Mouse (Mus musculus): ENCODE results near the gene Mars. TPM values are rescaled to one million over a fixed set of nuclear protein-coding genes. Genes with fewer than 3 reads are reported as not detected.

The Mars gene
- polyA plus RNA-seq, 1 experiment from 2014 or later, result 99.1 TPM

DNA sequence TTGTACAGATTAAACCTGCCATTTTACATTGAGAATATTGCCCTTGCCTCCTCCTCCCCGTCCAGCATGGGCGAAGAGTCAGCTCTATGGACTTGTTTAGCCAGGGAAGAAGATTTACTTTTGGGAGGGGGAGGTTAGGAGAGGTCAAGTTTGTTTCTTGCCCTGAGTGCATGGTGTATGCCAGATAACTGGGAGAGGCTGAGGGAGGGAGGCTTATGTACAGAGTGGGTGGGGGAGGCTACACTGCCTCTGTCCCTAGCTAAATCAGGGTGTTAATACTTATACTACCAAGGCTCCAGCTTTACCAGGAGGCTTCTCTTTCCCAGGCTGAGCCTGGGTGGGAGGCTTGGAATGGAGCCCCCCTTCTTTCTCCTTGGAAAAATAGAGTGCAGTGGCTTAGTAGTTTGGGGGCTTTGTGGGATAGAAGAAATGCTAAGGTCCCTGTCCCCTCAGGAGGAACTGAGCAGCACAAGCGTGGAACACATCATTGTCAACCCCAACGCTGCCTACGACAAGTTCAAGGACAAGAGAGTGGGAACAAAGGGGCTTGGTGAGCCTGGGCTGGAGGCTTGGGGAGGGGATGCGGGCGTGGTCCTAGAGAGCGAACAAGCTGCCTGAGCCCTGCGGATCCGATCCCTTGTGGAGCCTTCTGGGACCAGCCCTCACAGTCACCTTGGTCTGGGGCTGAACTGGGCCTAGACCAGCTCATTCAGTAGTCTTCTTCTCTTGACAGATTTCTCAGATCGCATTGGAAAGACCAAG lies 37.1 kb downstream of the Mars start:
- no peak for DNase-seq (ENCODE audit: low spot score)
- no peaks in the 10 kb centered on the region for H3K4me1 ChIP-seq (replicated peaks; ENCODE audit: insufficient read depth, low read length)
- no peak for ATAC-seq (replicated peaks; ENCODE audit: low FRiP score, low read depth)
- no peak overlapping the region for H3K27ac ChIP-seq
- peaks cover 54% of the 10 kb centered on the region for H3K36me3 ChIP-seq (ENCODE audit: insufficient read depth, low read length)
- no peak overlapping the region for H3K4me2 ChIP-seq (ENCODE audit: low read length)
- TF ChIP-seq CTCF (IDR thresholded peaks at IDR 0.05; ENCODE audit: low read depth), result no peak
- H3K9ac ChIP-seq (ENCODE audit: low read depth, low read length), result no peak overlapping the region
- WGBS, result 90% methylated on average over 11 of the region's 11 CpGs
- H3K9me3 ChIP-seq (replicated peaks; ENCODE audit: low read length), result no peaks in the 10 kb centered on the region
- H3K27me3 ChIP-seq (ENCODE audit: insufficient read depth, low read length), result no peaks in the 10 kb centered on the region
- no peak overlapping the region for H3K4me3 ChIP-seq (replicated peaks; ENCODE audit: low read depth, low read length)

- H3K9me3 ChIP-seq (replicated peaks; ENCODE audit: low read length), result no peaks in the 10 kb centered on the region
- peaks cover 42% of the 10 kb centered on the region for H3K36me3 ChIP-seq (ENCODE audit: insufficient read depth, low read length)
- H3K4me3 ChIP-seq (replicated peaks; ENCODE audit: low read depth, low read length), result no peak overlapping the region
- no peak overlapping the region for H3K27ac ChIP-seq
- TF ChIP-seq CTCF (IDR thresholded peaks at IDR 0.05; ENCODE audit: low read depth), result no peak
- no peaks in the 10 kb centered on the region for H3K27me3 ChIP-seq (ENCODE audit: insufficient read depth, low read length)
- no peak overlapping the region for H3K4me2 ChIP-seq (ENCODE audit: low read length)
- peaks cover 2% of the 10 kb centered on the region; the same call in 1 of the 2 replicates for H3K4me1 ChIP-seq (replicated peaks; ENCODE audit: insufficient read depth, low read length)
- WGBS, result 86% methylated on average over 5 of the region's 5 CpGs
- H3K9ac ChIP-seq (ENCODE audit: low read depth, low read length), result no peak overlapping the region
- ATAC-seq (replicated peaks; ENCODE audit: low FRiP score, low read depth) (no peak), DNase-seq (ENCODE audit: low spot score) (no peak)
Observed at GRCm38 (mm10) chr10:127272371-127272770, 39.2 kb downstream of the Mars start.

DNA sequence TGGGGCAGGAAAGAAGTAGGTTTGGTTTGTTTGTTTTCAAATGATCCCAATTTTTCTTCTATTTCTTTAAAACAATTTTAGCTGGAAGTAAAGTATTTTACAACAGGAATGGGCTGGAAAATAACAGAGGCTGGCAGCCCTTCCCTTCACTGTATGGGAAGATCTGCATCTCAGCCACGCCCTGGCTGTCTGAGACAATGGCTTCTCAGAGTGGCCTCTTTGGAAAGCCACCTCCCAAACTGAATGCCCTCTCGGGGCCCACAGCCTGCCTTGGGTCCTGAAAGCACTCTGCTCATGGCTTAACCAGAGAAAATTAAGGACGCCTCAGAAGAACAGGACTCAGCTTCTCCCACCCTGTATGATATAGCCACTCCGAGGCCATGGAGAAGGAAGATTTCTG lies 41.7 kb downstream of the Mars start:
- TF ChIP-seq CTCF (IDR thresholded peaks at IDR 0.05; ENCODE audit: low read depth), result no peak
- DNase-seq (ENCODE audit: low spot score), result no peak
- Histone ChIP-seq H3K9me3 (replicated peaks; ENCODE audit: low read length) (no peaks in the 10 kb centered on the region), H3K36me3 (ENCODE audit: insufficient read depth, low read length) (peaks cover 26% of the 10 kb centered on the region), H3K9ac (ENCODE audit: low read depth, low read length) (no peak overlapping the region), H3K4me1 (replicated peaks; ENCODE audit: insufficient read depth, low read length) (peaks cover 6% of the 10 kb centered on the region), H3K27me3 (ENCODE audit: insufficient read depth, low read length) (no peaks in the 10 kb centered on the region), H3K27ac (no peak overlapping the region), H3K4me3 (replicated peaks; ENCODE audit: low read depth, low read length) (no peak overlapping the region), H3K4me2 (ENCODE audit: low read length) (no peak overlapping the region)
- no peak for ATAC-seq (replicated peaks; ENCODE audit: low FRiP score, low read depth)
- 81% methylated on average over 4 of the region's 4 CpGs for WGBS

DNA sequence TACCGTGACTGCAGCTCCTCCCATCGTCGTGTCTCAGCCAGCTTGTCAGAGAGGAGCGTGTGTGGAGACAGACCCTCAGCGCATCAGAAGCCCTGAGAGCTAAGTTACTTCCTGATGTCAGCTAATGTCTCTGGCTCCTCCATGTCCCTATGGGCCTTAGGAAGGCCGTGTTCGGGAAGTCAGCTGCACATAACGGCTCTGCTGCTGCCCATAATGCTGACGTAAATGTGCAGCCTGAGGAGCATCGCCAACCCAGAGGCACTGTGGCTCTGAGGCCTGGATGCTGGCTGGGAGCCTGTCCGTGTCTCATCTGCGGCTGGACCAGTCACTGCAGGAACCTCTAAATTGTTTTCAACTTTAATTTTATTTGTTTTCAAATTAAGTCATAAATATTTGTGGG lies 42.5 kb downstream of the Mars start:
- DNase-seq (ENCODE audit: low spot score) (no peak), ATAC-seq (replicated peaks; ENCODE audit: low FRiP score, low read depth) (no peak)
- Histone ChIP-seq H3K27ac (no peak overlapping the region), H3K27me3 (ENCODE audit: insufficient read depth, low read length) (no peaks in the 10 kb centered on the region), H3K36me3 (ENCODE audit: insufficient read depth, low read length) (peaks cover 22% of the 10 kb centered on the region), H3K4me1 (replicated peaks; ENCODE audit: insufficient read depth, low read length) (peaks cover 6% of the 10 kb centered on the region), H3K9ac (ENCODE audit: low read depth, low read length) (no peak overlapping the region), H3K4me3 (replicated peaks; ENCODE audit: low read depth, low read length) (no peak overlapping the region; the same call in 1 of the 2 replicates), H3K4me2 (ENCODE audit: low read length) (no peak overlapping the region), H3K9me3 (replicated peaks; ENCODE audit: low read length) (no peaks in the 10 kb centered on the region)
- TF ChIP-seq CTCF (IDR thresholded peaks at IDR 0.05; ENCODE audit: low read depth), result no peak
- 80% methylated on average over 12 of the region's 12 CpGs for WGBS

- H3K4me3 ChIP-seq (replicated peaks; ENCODE audit: low read depth, low read length), result no peak overlapping the region; the same call in 1 of the 2 replicates
- no peak overlapping the region for H3K9ac ChIP-seq (ENCODE audit: low read depth, low read length)
- 75% methylated on average over 5 of the region's 5 CpGs for WGBS
Observed at GRCm38 (mm10) chr10:127268401-127268800, 43.2 kb downstream of the Mars start.

DNA sequence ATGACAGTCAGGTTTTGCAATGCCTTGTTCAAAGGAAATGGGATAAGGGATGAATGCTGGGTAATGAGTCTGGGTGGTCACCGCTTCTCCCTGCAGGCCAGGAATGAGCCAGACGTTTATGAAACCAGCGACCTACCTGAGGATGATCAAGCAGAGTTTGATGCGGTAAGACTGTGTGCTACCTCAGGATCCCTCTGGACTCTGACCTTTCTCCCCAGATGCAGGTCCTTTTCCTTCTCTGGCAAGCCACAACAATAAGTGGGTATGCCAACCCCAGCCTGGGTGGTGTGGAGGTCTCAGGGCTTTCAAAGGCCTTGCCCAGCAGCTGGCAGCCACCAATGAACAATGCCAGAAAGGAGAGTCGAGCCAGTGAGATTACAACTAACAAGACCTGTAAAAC lies 44.3 kb downstream of the Mars start:
- ATAC-seq (replicated peaks; ENCODE audit: low FRiP score, low read depth) (no peak), DNase-seq (ENCODE audit: low spot score) (no peak)
- H3K27ac ChIP-seq, result no peak overlapping the region
- H3K9me3 ChIP-seq (replicated peaks; ENCODE audit: low read length), result no peaks in the 10 kb centered on the region
- no peak for TF ChIP-seq CTCF (IDR thresholded peaks at IDR 0.05; ENCODE audit: low read depth)
- 66% methylated on average over 5 of the region's 5 CpGs for WGBS
- H3K4me2 ChIP-seq (ENCODE audit: low read length), result peak overlapping the region; percentile 88
- H3K36me3 ChIP-seq (ENCODE audit: insufficient read depth, low read length), result peaks cover 16% of the 10 kb centered on the region
- H3K4me3 ChIP-seq (replicated peaks; ENCODE audit: low read depth, low read length), result peak overlapping the region; percentile 100
- H3K9ac ChIP-seq (ENCODE audit: low read depth, low read length), result peak overlapping the region; percentile 100
- H3K4me1 ChIP-seq (replicated peaks; ENCODE audit: insufficient read depth, low read length), result peaks cover 16% of the 10 kb centered on the region
- 0 out of 2 replicates have a peak, but pooled peaks cover 6% of the 10 kb centered on the region for H3K27me3 ChIP-seq (ENCODE audit: insufficient read depth, low read length)

More at GRCm38 (mm10) chr10:127268401-127268800, 43.2 kb downstream of the Mars start:
- no peak for ATAC-seq (replicated peaks; ENCODE audit: low FRiP score, low read depth)
- DNase-seq (ENCODE audit: low spot score), result no peak
- H3K4me1 ChIP-seq (replicated peaks; ENCODE audit: insufficient read depth, low read length), result peaks cover 6% of the 10 kb centered on the region
- H3K27ac ChIP-seq, result no peak overlapping the region
- 0 out of 2 replicates have a peak, but pooled peaks cover 2% of the 10 kb centered on the region for H3K27me3 ChIP-seq (ENCODE audit: insufficient read depth, low read length)
- H3K36me3 ChIP-seq (ENCODE audit: insufficient read depth, low read length), result peaks cover 21% of the 10 kb centered on the region
- TF ChIP-seq CTCF (IDR thresholded peaks at IDR 0.05; ENCODE audit: low read depth), result no peak
- H3K9me3 ChIP-seq (replicated peaks; ENCODE audit: low read length), result no peaks in the 10 kb centered on the region
- no peak overlapping the region for H3K4me2 ChIP-seq (ENCODE audit: low read length)
